Mouse (Mus musculus) ovary, adult 2 months (tissue): ENCODE measurements around the gene Ubac1. TPM values are rescaled to one million over a fixed set of nuclear protein-coding genes. Genes with fewer than 3 reads are reported as not detected.

Experiments used
- polyA plus RNA-seq: library from polyadenylated mRNA; depleted of rRNA; stranded (reverse); fragments of >200 nt; gene quantifications from 2 replicates; pipeline ENCODE4 v1.2.3, GENCODE M21; 2012; rRNA removed

Gene Ubac1
- 51.4 and 59.8 TPM in 2 replicates for polyA plus RNA-seq

DNA sequence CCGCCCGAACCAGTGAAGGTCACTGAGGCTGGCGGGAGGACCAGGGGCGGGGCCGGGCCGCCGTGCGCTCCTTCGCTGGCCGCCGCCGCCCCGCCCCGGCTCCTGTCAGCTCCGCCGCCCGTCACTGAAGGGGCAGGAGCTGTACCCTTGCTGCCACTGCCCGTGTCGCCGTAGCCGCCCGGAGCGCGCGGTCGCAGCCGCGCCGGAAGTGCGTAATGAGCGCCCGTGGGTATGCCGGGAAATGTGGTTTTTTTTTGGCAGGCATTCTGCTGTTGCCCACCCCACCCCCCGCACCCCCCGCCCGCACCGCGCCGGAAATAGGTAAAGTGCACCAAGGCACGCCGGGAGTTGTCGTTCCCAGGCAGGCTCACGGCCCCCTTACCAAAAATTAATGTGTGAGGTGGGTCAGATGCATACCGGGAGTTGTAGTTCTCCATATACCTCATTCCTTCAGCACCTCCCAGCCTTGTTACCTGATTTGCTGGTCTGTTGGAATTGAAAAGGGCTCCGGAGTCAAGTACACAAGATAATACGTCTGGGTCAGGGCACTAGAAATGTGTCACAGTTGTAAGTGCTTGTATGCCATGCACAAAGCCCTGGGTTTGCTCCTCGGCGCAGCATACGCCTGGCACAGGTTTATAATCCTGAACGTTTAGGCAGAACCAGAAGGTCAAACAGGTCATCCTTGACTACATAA lies at the start of gene Ubac1:
Ubac1 (minus strand) TSS at position 187 of the 697 bp plus-strand sequence.

DNA sequence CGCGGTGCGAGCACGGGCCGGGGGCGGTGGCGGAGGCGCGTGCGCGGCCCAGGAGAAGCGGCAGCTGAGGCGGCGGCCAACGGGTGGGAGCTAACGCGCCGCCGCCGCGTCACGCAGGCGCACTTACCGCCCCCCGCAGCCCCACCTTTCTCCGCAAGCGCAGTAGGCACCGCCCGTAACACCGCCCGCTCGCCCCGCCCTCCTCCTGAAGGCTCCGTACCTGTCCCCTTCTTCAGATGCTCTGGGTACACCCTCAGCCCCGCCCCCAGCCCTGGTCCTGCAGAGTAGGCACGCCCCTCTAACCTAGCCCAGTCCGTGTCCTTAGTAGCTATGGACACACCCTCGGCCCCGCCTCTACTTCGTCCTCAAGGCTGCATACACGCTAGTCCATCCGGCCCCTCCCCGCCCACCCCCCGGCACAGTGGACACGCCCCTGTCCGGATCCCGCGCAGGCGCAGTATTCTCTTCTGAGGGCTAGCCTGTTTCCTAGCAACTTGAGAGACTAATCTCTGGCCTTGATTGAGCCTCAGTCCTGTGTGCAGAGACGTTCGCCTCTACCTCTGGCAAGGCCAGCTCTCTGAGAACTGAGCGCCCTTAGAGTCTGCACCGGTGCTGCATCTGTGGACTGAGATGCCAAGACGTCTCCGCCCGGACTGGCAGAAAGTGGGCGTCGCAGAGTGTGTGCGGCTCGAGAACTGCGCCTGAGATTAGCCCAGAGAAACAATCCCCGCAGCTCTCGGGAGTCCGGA lies 38.2 kb downstream of the Ubac1 start, which contains the start of gene Camsap1:
Camsap1 (minus strand) TSS at position 124 of the 749 bp plus-strand sequence.

Other genes starting within 250 kb of the Ubac1 start
- gene Lcn11, start 244.7 kb downstream of the Ubac1 start, polyA plus RNA-seq: not detected in 2 replicates
- gene Gm13539, start 239.5 kb downstream of the Ubac1 start, polyA plus RNA-seq: not detected in 2 replicates
- gene Glt6d1, start 205.9 kb downstream of the Ubac1 start, polyA plus RNA-seq: not detected in 2 replicates
- not detected in 2 replicates for gene Lcn9, start 198.6 kb downstream of the Ubac1 start, polyA plus RNA-seq
- gene Sohlh1, start 174.5 kb downstream of the Ubac1 start, polyA plus RNA-seq: 4.8 and 5.7 TPM in 2 replicates
- gene Kcnt1, start 158.0 kb downstream of the Ubac1 start, polyA plus RNA-seq: 57.9 and 61.4 TPM in 2 replicates
- gene Camsap1, start 38.5 kb downstream of the Ubac1 start, polyA plus RNA-seq: 12.8 and 18.2 TPM in 2 replicates
- 72.1 and 91.7 TPM in 2 replicates for gene Nacc2, start 101.5 kb upstream of the Ubac1 start, polyA plus RNA-seq
- 0.07 and 0.10 TPM in 2 replicates for gene Lhx3, start 186.5 kb upstream of the Ubac1 start, polyA plus RNA-seq
- gene Qsox2, start 215.8 kb upstream of the Ubac1 start, polyA plus RNA-seq: 37.8 and 41.4 TPM in 2 replicates